Mouse (Mus musculus) frontal cortex, adult 2 months (tissue): ENCODE results near the gene Ubtd2. TPM values are rescaled to one million over a fixed set of nuclear protein-coding genes. Genes with fewer than 3 reads are reported as not detected.

Experiments
- DNase-seq, 2 experiments: peaks; one replicate each; pipeline ENCODE4 v3.0.0; 2022; ENCODE audit warnings: low spot score in 1 of 2; ENCODE audit errors: extremely low spot score in 1 of 2
- polyA plus RNA-seq: library from polyadenylated mRNA; depleted of rRNA; stranded (reverse); fragments of >200 nt; gene quantifications from 2 replicates; pipeline ENCODE4 v1.2.3, GENCODE M21; 2012; rRNA removed

Gene Ubtd2
- polyA plus RNA-seq, 1 experiment, result 25.4 TPM

GRCm38 (mm10) chr11:32558677-32559076 lies 103.5 kb downstream of the Ubtd2 start:
- no peak for DNase-seq

GRCm38 (mm10) chr11:32560015-32560770 lies 105.0 kb downstream of the Ubtd2 start:
- no peak for DNase-seq

- no peak for DNase-seq
Observed at GRCm38 (mm10) chr11:32561465-32562355, 106.5 kb downstream of the Ubtd2 start.

GRCm38 (mm10) chr11:32562706-32563105 lies 107.5 kb downstream of the Ubtd2 start:
- no peak for DNase-seq

GRCm38 (mm10) chr11:32563660-32564059 lies 108.5 kb downstream of the Ubtd2 start:
- no peak for DNase-seq

GRCm38 (mm10) chr11:32564629-32565028 lies 109.5 kb downstream of the Ubtd2 start:
- DNase-seq, result no peak

GRCm38 (mm10) chr11:32565088-32565487 lies 109.9 kb downstream of the Ubtd2 start:
- no peak for DNase-seq

- DNase-seq, result no peak
Observed at GRCm38 (mm10) chr11:32566184-32566583, 111.0 kb downstream of the Ubtd2 start.

Other genes starting within 250 kb of the Ubtd2 start
- gene Snrnp25, start 250.0 kb upstream of the Ubtd2 start, polyA plus RNA-seq, result 47.4 and 54.0 TPM in 2 replicates
- 23.6 and 26.7 TPM in 2 replicates for gene Rhbdf1, start 233.1 kb upstream of the Ubtd2 start, polyA plus RNA-seq
- gene Mpg, start 228.9 kb upstream of the Ubtd2 start, polyA plus RNA-seq, result 13.8 and 17.0 TPM in 2 replicates
- 75.7 and 85.2 TPM in 2 replicates for gene Nprl3, start 187.7 kb upstream of the Ubtd2 start, polyA plus RNA-seq
- gene Hba-x, start 179.0 kb upstream of the Ubtd2 start, polyA plus RNA-seq, result 5.3 and 14.7 TPM in 2 replicates
- gene Hba-a1, start 171.9 kb upstream of the Ubtd2 start, polyA plus RNA-seq, result 138 and 217 TPM in 2 replicates
- 0.50 and 0.71 TPM in 2 replicates for gene Hbq1b, start 168.4 kb upstream of the Ubtd2 start, polyA plus RNA-seq
- 443 and 591 TPM in 2 replicates for gene Hba-a2, start 158.9 kb upstream of the Ubtd2 start, polyA plus RNA-seq
- 1.3 and 1.8 TPM in 2 replicates for gene Hbq1a, start 155.3 kb upstream of the Ubtd2 start, polyA plus RNA-seq
- 11.8 and 12.5 TPM in 2 replicates for gene Sh3pxd2b, start 107.5 kb upstream of the Ubtd2 start, polyA plus RNA-seq
- gene Efcab9, start 76.7 kb downstream of the Ubtd2 start, polyA plus RNA-seq, result 0.34 and 0.64 TPM in 2 replicates
- gene Stk10, start 77.9 kb downstream of the Ubtd2 start, polyA plus RNA-seq, result 4.2 and 4.6 TPM in 2 replicates
- 80.3 and 82.7 TPM in 2 replicates for gene Fbxw11, start 187.4 kb downstream of the Ubtd2 start, polyA plus RNA-seq